Mouse (Mus musculus) bone marrow, adult 2 months (tissue): ENCODE measurements around the gene Lrtm1.

Experiments used
- CTCF ChIP-seq: fragments of 200-500 bp; IDR thresholded peaks from 2 replicates; pipeline ENCODE4 v1.5.1; 2011; ENCODE audit warnings: low read length, control low read depth; ENCODE audit not compliant: control insufficient read depth, insufficient read depth
- POLR2A ChIP-seq: fragments of 200-500 bp; IDR thresholded peaks from 2 replicates; pipeline ENCODE4 v1.6.1; 2011; ENCODE audit warnings: low read depth, mild to moderate bottlenecking, control low read depth, low read length, borderline replicate concordance; ENCODE audit not compliant: control insufficient read depth

DNA sequence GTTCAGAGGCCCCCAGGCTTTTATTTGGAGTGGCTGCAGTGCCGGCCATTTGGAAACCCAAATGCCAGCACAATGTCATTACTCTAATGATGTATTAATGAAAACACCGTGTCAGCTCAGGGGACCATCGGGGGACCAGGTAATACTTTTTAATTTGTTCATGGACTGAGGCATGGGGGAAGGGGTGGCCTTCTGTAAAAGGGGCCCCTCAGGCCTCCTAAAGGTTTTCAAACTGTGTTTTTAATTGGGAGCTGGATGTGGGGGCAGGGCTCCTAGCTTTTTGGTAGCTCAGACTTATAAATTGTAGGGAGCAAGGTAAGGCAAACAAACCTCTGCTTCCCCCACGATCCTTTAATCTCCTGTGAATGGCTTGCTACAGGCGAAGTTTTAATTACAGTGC, 45.4 kb upstream of the Lrtm1 start:
- no peak for TF ChIP-seq CTCF
- TF ChIP-seq POLR2A = no peak
